Mouse (Mus musculus) ovary, postnatal 36 days (tissue): Measurements from ENCODE around the gene Tnnt3.
A peak's percentile ranks its signal among the peaks of the same experiment; 100 is the strongest.

Source experiments
- DNase-seq: peaks from one replicate; pipeline ENCODE4 v3.0.0; 2022; ENCODE audit warnings: low spot score, mixed read lengths

Gene Tnnt3

GRCm38 (mm10) chr7:142509518-142509917, 10.9 kb downstream of the Tnnt3 start:
- DNase-seq = no peak

GRCm38 (mm10) chr7:142510021-142510777, 11.6 kb downstream of the Tnnt3 start:
- DNase-seq = no peak

- no peak for DNase-seq
Observed at GRCm38 (mm10) chr7:142514048-142514447, 15.4 kb downstream of the Tnnt3 start.

GRCm38 (mm10) chr7:142516221-142516978, 17.8 kb downstream of the Tnnt3 start:
- DNase-seq = no peak

GRCm38 (mm10) chr7:142517531-142517930, 18.9 kb downstream of the Tnnt3 start:
- no peak for DNase-seq

GRCm38 (mm10) chr7:142520331-142520730, 21.7 kb downstream of the Tnnt3 start:
- no peak for DNase-seq

- DNase-seq = peak; percentile 55
Observed at GRCm38 (mm10) chr7:142522352-142522751, 23.7 kb downstream of the Tnnt3 start.

GRCm38 (mm10) chr7:142523200-142523990, 24.8 kb downstream of the Tnnt3 start:
- no peak for DNase-seq

- peak; percentile 39 for DNase-seq
Observed at GRCm38 (mm10) chr7:142525342-142526178, 26.9 kb downstream of the Tnnt3 start.

GRCm38 (mm10) chr7:142529350-142529749, 30.7 kb downstream of the Tnnt3 start:
- DNase-seq = no peak

- DNase-seq = no peak
Observed at GRCm38 (mm10) chr7:142531973-142532521, 33.4 kb downstream of the Tnnt3 start.

- no peak for DNase-seq
Observed at GRCm38 (mm10) chr7:142532671-142533058, 34.0 kb downstream of the Tnnt3 start, which contains the start of gene Mrpl23. TSS of gene Mrpl23 (plus strand) at chr7:142532686.

- peak; percentile 86 for DNase-seq
Observed at GRCm38 (mm10) chr7:142533059-142533855, 34.6 kb downstream of the Tnnt3 start.

GRCm38 (mm10) chr7:142535116-142535515, 36.5 kb downstream of the Tnnt3 start:
- DNase-seq = no peak

GRCm38 (mm10) chr7:142535832-142536231, 37.2 kb downstream of the Tnnt3 start:
- no peak for DNase-seq

GRCm38 (mm10) chr7:142537181-142537580, 38.5 kb downstream of the Tnnt3 start:
- DNase-seq = no peak

GRCm38 (mm10) chr7:142537879-142538278, 39.2 kb downstream of the Tnnt3 start:
- DNase-seq = peak; percentile 59

GRCm38 (mm10) chr7:142538291-142538690, 39.7 kb downstream of the Tnnt3 start:
- no peak for DNase-seq

- DNase-seq = no peak
Observed at GRCm38 (mm10) chr7:142538766-142539165, 40.1 kb downstream of the Tnnt3 start.

GRCm38 (mm10) chr7:142539828-142540227, 41.2 kb downstream of the Tnnt3 start:
- DNase-seq = no peak
